Mouse (Mus musculus) liver, embryonic 12.5 days (tissue): ENCODE results near the gene Src. TPM values are rescaled to one million over a fixed set of nuclear protein-coding genes. Genes with fewer than 3 reads are reported as not detected.

Experiments used
- ATAC-seq: fragments of 200-750 bp; cut with Nextera tagmentation; 2 replicates; pipeline ENCODE4 v1.8.0; 2017; ENCODE audit warnings: moderate number of reproducible peaks, mild to moderate bottlenecking, moderate library complexity
- H3K27ac ChIP-seq: fragments of 300-500 bp; sonication (generic); 2 replicates; pipeline ENCODE4 v1.5.1; 2016; ENCODE audit warnings: mild to moderate bottlenecking
- H3K27me3 ChIP-seq: fragments of 300-500 bp; sonication (generic); replicated peaks from 2 replicates; pipeline ENCODE4 v1.6.1; 2016; ENCODE audit warnings: mild to moderate bottlenecking, moderate library complexity
- H3K36me3 ChIP-seq: fragments of 300-500 bp; sonication (generic); 2 replicates; pipeline ENCODE4 v1.6.1; 2016; ENCODE audit warnings: mild to moderate bottlenecking, moderate library complexity
- H3K4me1 ChIP-seq: fragments of 300-500 bp; sonication (generic); 2 replicates; pipeline ENCODE4 v1.6.1; 2016
- H3K4me2 ChIP-seq: fragments of 300-500 bp; sonication (generic); 2 replicates; pipeline ENCODE4 v1.6.1; 2016; ENCODE audit warnings: mild to moderate bottlenecking, moderate library complexity
- H3K4me3 ChIP-seq: fragments of 300-500 bp; sonication (generic); 2 replicates; pipeline ENCODE4 v1.5.1; 2016; ENCODE audit warnings: mild to moderate bottlenecking, moderate library complexity
- H3K9ac ChIP-seq: fragments of 300-500 bp; sonication (generic); 2 replicates; pipeline ENCODE4 v1.6.1; 2016; ENCODE audit warnings: mild to moderate bottlenecking, moderate library complexity
- H3K9me3 ChIP-seq: fragments of 300-500 bp; sonication (generic); replicated peaks from 2 replicates; pipeline ENCODE4 v1.6.1; 2016; ENCODE audit warnings: mild to moderate bottlenecking, moderate library complexity
- WGBS: fragments of 180-500 bp; shearing (Covaris S2); methylation state at CpG from one replicate; pipeline ENCODE4 v1.1.7; 2016; ENCODE audit not compliant: insufficient replicate concordance; 5-methylcytosine and 5-hydroxymethylcytosine counted together
- polyA plus RNA-seq: library from polyadenylated mRNA; unstranded; fragments of >200 nt; fragmentation: Nextera tagmentation; extraction: Ambion mirVana; gene quantifications from 2 replicates; pipeline ENCODE4 v1.2.1, GENCODE M21; 2016

Src gene
- polyA plus RNA-seq, 1 experiment from 2014 or later: 4.5 TPM

GRCm38 (mm10) chr2:157520496-157520895 is 102.3 kb downstream of the Src start:
- no peak for ATAC-seq

More at GRCm38 (mm10) chr2:157520496-157520895, 102.3 kb downstream of the Src start:
- Histone ChIP-seq H3K4me1 (no peaks in the 10 kb centered on the region), H3K27me3 (0 out of 2 replicates have a peak, but pooled peaks cover 10% of the 10 kb centered on the region), H3K27ac (no peak overlapping the region), H3K9ac (no peak overlapping the region), H3K4me3 (no peak overlapping the region), H3K36me3 (no peaks in the 10 kb centered on the region), H3K9me3 (no peaks in the 10 kb centered on the region), H3K4me2 (no peak overlapping the region)
- 45% methylated on average over 5 of the region's 5 CpGs for WGBS

Other genes with a start within 250 kb of the Src start
- 27.9 and 31.0 TPM in 2 replicates for gene Rbl1, start 213.9 kb upstream of the Src start, polyA plus RNA-seq
- 198 and 216 TPM in 2 replicates for gene Rpn2, start 139.4 kb upstream of the Src start, polyA plus RNA-seq
- gene Mroh8, start 138.9 kb upstream of the Src start, polyA plus RNA-seq: 0.31 and 0.49 TPM in 2 replicates
- not detected in 2 replicates for gene Ghrh, start 70.9 kb upstream of the Src start, polyA plus RNA-seq
- 26.6 and 28.0 TPM in 2 replicates for gene Manbal, start 50.9 kb upstream of the Src start, polyA plus RNA-seq
- gene Nnat, start 141.6 kb downstream of the Src start, polyA plus RNA-seq: 79.0 and 80.8 TPM in 2 replicates
- gene Blcap, start 152.8 kb downstream of the Src start, polyA plus RNA-seq: 12.3 and 13.4 TPM in 2 replicates